Mouse (Mus musculus) embryonic facial prominence, embryonic 13.5 days (tissue): ENCODE results near the gene Lars2. TPM values are rescaled to one million over a fixed set of nuclear protein-coding genes. Genes with fewer than 3 reads are reported as not detected.

ENCODE experiments used
- polyA plus RNA-seq: library from polyadenylated mRNA; unstranded; fragments of >200 nt; fragmentation: Nextera tagmentation; extraction: Ambion mirVana; gene quantifications from 2 replicates; pipeline ENCODE4 v1.2.1, GENCODE M21; 2015

Gene Lars2
- polyA plus RNA-seq, 1 experiment from 2014 or later = 1,079 TPM

Other genes with a start within 250 kb of the Lars2 start
- gene Clec3b, start 216.0 kb upstream of the Lars2 start, polyA plus RNA-seq = 0.21 TPM in 1 of 2 replicates, not detected in the other
- gene Cdcp1, start 150.9 kb upstream of the Lars2 start, polyA plus RNA-seq = 8.3 and 9.2 TPM in 2 replicates
- gene Tmem158, start 106.2 kb upstream of the Lars2 start, polyA plus RNA-seq = 7.2 and 7.8 TPM in 2 replicates
- gene Limd1, start 111.8 kb downstream of the Lars2 start, polyA plus RNA-seq = 47.0 and 50.2 TPM in 2 replicates
- 42.8 and 49.3 TPM in 2 replicates for gene Sacm1l, start 162.8 kb downstream of the Lars2 start, polyA plus RNA-seq